Mouse (Mus musculus): Measurements from ENCODE around the gene Srd5a3.

DNA sequence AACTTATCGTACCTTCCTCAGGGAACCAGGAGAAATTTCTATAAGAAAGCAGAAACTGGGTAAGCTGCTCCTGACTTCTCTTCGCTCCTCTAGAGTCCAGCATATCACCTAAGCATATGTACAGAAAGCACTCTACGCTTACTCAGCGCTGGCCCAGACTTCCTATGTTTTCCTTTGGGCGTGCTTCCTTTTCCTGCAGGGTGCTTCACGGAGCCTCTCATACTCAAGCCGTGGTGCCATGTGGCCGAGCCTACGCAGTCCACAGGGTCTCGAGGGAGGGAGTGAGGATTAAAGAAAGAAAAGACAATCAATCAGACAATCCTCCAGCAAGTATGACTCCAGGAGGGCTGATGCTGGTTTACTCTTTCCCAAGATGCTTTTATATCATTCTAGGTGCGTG, 36.8 kb downstream of the Srd5a3 start:
- no peak for TF ChIP-seq CTCF (IDR thresholded peaks at IDR 0.05)
- TF ChIP-seq POLR2A (IDR thresholded peaks at IDR 0.05; ENCODE audit: insufficient read depth, low read depth, low read length): no peak
- no peak for TF ChIP-seq EP300 (IDR thresholded peaks at IDR 0.05; ENCODE audit: insufficient read depth, low read depth, low read length)
